Mouse (Mus musculus): Measurements from ENCODE around the gene Tnrc6a.
A peak's percentile ranks its signal among the peaks of the same experiment; 100 is the strongest.

Gene Tnrc6a

DNA sequence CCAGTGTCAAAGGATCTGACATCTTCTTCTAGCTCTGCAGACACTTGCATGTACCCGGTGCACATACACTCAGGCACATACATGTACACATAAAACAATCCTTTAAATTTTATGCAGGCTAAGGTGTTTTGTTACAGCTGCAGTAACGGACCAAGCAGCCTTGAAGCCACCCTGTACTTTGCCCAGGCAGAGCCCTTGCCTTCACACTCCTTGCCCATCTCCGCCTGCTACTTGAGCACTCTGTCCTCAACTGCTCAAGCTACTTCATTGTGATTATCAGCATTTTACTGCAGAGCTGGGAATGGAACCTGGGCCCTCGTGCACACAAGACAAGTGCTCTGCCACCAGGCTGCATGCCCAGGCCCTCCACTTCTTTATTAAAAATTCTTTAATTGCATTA is 101.5 kb downstream of the Tnrc6a start:
- DNase-seq (ENCODE audit: low read depth, low spot score): no peak

DNA sequence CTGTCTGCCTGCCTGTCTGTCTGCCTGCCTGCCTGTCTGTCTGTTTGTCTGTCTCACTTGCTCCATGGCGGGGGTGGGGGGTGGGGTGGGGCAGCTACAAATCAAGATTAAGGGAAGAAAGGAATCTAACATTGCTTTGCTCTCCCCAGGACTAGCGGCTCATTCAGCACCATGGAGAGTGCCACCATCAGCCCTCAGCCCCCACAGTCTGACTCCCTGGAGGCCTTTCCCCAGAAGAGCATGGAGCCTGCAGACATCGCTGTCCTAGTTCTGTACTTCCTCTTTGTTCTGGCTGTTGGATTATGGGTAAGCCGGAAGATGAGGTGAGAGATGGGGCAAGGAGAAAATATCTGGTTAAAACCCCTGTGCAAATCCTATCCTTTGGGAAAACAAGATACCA is 111.8 kb downstream of the Tnrc6a start:
- peak; percentile 61 for DNase-seq (ENCODE audit: low read depth, low spot score)

- no peak for DNase-seq (ENCODE audit: low read depth, low spot score)
Measured at GRCm38 (mm10) chr7:123238621-123239020, 114.9 kb downstream of the Tnrc6a start.

- no peak for DNase-seq (ENCODE audit: low read depth, low spot score)
Measured at GRCm38 (mm10) chr7:123240064-123240463, 116.4 kb downstream of the Tnrc6a start.

- no peak for DNase-seq (ENCODE audit: low read depth, low spot score)
Measured at GRCm38 (mm10) chr7:123242241-123242640, 118.6 kb downstream of the Tnrc6a start.

DNA sequence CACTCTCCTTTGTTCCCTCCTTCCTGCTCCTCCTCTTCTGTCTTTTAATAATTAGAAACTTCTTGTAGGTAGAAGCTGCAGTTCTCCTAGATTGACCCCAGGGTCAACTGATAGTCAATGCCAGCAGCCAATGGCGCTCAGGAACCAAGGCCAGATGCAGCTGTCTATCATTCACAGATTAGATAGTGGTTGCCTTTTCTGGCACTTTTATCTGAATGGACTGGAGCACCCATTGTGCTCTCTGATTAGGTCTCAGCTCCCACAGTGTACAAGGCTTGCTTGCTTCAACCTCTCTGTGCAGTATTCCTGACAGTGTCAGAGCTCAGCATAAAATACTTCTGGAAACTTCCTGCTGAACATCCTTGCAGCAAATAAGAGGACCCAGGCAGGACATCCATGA is 121.1 kb downstream of the Tnrc6a start:
- DNase-seq (ENCODE audit: low read depth, low spot score): no peak
